Mouse (Mus musculus): ENCODE measurements at regions not wholly inside any gene's neighbourhood (a gene's known extent, or its start where the extent isn't known, plus 50 kb on each side); places are given as distances from the start of the nearest gene placed in this dataset.

DNA sequence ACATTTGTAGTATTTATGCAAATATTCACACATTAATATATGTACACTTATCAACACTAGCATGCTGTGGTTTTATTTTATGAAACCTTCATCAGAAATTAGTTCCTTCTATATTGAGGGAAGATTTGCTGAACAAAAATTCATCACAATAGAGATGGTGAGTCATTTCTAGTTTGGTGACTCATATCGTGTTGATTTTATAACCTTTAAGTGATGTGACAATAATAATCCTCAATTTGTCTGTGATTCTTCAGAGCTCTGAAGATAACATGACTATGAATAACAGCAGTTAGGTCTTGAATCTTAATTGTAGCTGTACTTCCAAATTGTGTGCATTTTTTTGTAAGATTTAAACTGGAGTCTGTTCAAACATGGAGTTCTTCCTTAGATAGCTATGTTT lies 168.3 kb upstream of the L3mbtl3 start:
- Histone ChIP-seq H3K4me2 (no peak overlapping the region), H3K36me3 (no peaks in the 10 kb centered on the region), H3K4me3 (replicated peaks) (no peak overlapping the region), H3K27me3 (no peaks in the 10 kb centered on the region), H3K9me3 (replicated peaks) (no peaks in the 10 kb centered on the region), H3K27ac (no peak overlapping the region), H3K9ac (no peak overlapping the region), H3K4me1 (no peaks in the 10 kb centered on the region)
- no peak for ATAC-seq (replicated peaks; ENCODE audit: low FRiP score)
- 84% methylated on average over 1 of the region's 1 CpGs for WGBS

DNA sequence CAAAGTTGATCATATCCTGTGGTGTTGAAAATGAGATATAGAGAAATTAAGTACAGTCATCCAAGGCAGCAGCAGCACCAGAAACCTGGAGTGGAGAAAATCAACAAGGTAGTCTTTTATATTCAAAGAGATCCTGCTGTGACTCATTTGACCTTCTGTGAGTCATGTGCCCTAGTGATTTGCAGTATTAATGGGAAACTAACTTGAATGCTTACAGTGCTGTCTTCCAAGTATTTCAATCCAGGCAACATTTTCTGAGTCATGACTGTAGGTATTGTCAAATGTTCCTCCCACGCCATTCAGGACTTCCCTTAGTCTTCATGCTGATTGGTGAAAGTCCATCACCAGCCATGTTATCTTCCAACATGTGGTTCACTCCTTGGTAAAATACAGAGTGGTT lies 169.0 kb upstream of the L3mbtl3 start:
- ATAC-seq (replicated peaks; ENCODE audit: low FRiP score): no peak
- Histone ChIP-seq H3K4me1 (no peaks in the 10 kb centered on the region), H3K9ac (no peak overlapping the region), H3K27ac (no peak overlapping the region), H3K9me3 (replicated peaks) (no peaks in the 10 kb centered on the region), H3K27me3 (no peaks in the 10 kb centered on the region), H3K4me2 (no peak overlapping the region), H3K36me3 (no peaks in the 10 kb centered on the region), H3K4me3 (replicated peaks) (no peak overlapping the region)
- 74% methylated on average over 1 of the region's 1 CpGs for WGBS

DNA sequence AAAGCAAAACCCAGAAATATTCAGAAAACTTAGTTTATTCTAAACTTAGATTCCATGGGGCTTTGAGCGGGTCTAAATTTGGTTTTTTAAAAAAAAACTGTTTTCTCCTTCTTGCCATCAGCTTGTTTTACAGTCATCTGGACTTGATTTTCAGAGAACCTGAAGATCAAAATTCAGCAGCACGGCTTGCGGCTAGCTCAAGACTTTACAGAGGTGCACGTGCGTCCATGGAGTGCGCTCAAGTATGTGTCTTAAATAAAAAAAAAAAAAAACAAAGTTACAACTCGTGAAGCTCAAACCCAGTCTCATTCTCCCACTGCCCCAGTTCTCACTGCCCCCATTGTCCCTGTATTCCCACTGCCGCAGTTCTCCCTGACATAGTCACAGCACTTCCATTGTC lies 180.5 kb upstream of the L3mbtl3 start:
- Histone ChIP-seq H3K4me2 (no peak overlapping the region), H3K27ac (no peak overlapping the region)
- 90% methylated on average over 8 of the region's 8 CpGs for WGBS

DNA sequence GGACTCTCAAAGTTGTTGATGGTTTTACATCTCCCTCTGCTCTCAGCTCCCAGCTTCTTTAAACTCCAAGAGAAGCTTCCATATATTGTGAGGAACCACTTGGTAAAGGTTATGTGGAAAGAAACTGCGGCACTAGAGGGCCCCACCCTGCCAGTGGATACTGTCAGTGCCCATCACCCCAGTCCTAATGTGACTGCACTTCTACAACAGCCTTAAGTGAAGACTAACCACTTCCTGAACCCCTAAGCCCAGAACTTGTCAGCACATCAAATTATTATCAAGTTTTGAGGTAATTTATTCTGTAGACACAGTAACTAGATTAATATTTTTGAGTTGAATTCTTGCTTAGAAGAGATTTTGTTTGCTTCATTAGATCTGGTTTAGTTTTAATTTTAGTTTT lies 182.3 kb upstream of the L3mbtl3 start:
- H3K9me3 ChIP-seq (replicated peaks): no peaks in the 10 kb centered on the region
- no peak overlapping the region for H3K9ac ChIP-seq
- ATAC-seq (replicated peaks; ENCODE audit: low FRiP score): no peak
- H3K27ac ChIP-seq: no peak overlapping the region
- H3K4me2 ChIP-seq: no peak overlapping the region
- H3K4me1 ChIP-seq: no peaks in the 10 kb centered on the region
- 54% methylated on average over 1 of the region's 1 CpGs for WGBS
- H3K36me3 ChIP-seq: no peaks in the 10 kb centered on the region
- no peak overlapping the region for H3K4me3 ChIP-seq (replicated peaks)
- H3K27me3 ChIP-seq: no peaks in the 10 kb centered on the region

More for the DNA sequence above, 180.5 kb upstream of the L3mbtl3 start:
- no peak for ATAC-seq (replicated peaks; ENCODE audit: low FRiP score)
- no peak overlapping the region for H3K9ac ChIP-seq
- H3K27me3 ChIP-seq: no peaks in the 10 kb centered on the region
- H3K4me3 ChIP-seq (replicated peaks): no peak overlapping the region
- H3K9me3 ChIP-seq (replicated peaks): no peaks in the 10 kb centered on the region
- no peaks in the 10 kb centered on the region for H3K36me3 ChIP-seq
- H3K4me1 ChIP-seq: no peaks in the 10 kb centered on the region

DNA sequence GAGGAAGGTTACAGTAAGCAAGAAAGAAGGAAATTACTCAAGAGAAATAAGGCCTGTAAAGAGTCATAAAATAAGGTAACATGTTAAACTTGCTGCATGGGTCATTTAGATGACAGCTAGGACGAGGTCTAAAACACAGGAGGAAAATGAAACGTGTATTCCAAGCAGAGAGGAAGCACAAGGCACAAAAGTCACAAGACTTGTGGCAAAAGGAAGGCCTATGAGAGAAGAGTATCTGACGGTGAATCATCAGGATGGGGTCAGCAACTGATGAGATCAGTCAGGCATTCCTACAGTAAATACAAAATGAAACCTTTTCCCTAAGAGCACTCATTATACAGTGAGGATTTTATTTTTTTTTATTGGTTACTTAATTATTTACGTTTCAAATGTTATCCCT lies 183.6 kb upstream of the L3mbtl3 start:
- H3K9me3 ChIP-seq (replicated peaks): no peaks in the 10 kb centered on the region
- H3K27me3 ChIP-seq: no peaks in the 10 kb centered on the region
- no peak overlapping the region for H3K4me2 ChIP-seq
- no peaks in the 10 kb centered on the region for H3K36me3 ChIP-seq
- H3K9ac ChIP-seq: no peak overlapping the region
- H3K4me3 ChIP-seq (replicated peaks): no peak overlapping the region
- no peaks in the 10 kb centered on the region for H3K4me1 ChIP-seq
- no peak for ATAC-seq (replicated peaks; ENCODE audit: low FRiP score)
- WGBS: 73% methylated on average over 4 of the region's 4 CpGs
- no peak overlapping the region for H3K27ac ChIP-seq

DNA sequence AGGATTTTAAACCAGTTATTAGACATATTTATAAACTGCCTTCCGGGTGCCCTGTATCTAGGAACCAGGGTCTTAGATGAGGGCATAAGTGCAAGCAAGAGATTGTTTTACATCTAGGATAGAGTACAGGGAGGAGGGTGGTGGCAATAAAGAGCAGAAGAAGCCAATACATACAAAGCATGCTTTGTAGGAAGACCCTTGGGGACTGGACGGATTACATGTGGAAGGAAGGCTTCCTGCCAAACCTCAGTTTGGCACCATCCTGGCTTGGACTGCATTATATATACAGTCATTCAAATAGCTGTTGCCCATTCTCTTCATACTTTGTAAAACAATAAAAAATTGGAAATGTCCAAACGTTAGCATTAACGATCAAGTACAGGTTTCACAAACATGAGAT lies 184.7 kb upstream of the L3mbtl3 start:
- H3K9ac ChIP-seq: no peak overlapping the region
- no peaks in the 10 kb centered on the region for H3K36me3 ChIP-seq
- no peak for ATAC-seq (replicated peaks; ENCODE audit: low FRiP score)
- no peaks in the 10 kb centered on the region for H3K27me3 ChIP-seq
- H3K4me1 ChIP-seq: no peaks in the 10 kb centered on the region
- H3K4me3 ChIP-seq (replicated peaks): no peak overlapping the region
- H3K27ac ChIP-seq: no peak overlapping the region
- H3K9me3 ChIP-seq (replicated peaks): no peaks in the 10 kb centered on the region
- H3K4me2 ChIP-seq: no peak overlapping the region
- WGBS: 75% methylated on average over 4 of the region's 4 CpGs

DNA sequence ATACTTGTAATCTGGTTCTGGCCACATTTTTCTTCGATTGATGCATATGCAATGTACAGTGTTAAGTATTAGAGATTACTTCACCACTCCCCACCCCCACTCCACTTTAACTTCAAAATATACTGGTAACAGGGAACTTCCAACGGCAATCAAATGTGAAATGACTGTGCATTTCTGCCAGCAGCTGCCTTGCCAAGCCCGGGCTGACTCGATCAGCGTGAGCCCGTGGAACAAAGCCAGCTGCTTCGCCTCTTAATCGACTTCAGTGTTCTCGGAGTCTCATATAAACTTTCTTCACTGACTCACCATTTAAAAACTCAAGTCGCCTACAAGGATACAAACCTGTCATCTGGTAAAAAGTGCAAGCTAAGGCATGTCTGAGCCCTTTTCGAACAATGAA lies 188.7 kb upstream of the L3mbtl3 start:
- H3K9me3 ChIP-seq (replicated peaks): no peaks in the 10 kb centered on the region
- H3K4me3 ChIP-seq (replicated peaks): no peak overlapping the region
- H3K9ac ChIP-seq: no peak overlapping the region
- no peak overlapping the region for H3K4me2 ChIP-seq
- no peaks in the 10 kb centered on the region for H3K36me3 ChIP-seq
- H3K27ac ChIP-seq: no peak overlapping the region
- 57% methylated on average over 11 of the region's 11 CpGs for WGBS
- no peak for ATAC-seq (replicated peaks; ENCODE audit: low FRiP score)
- H3K4me1 ChIP-seq: no peaks in the 10 kb centered on the region
- H3K27me3 ChIP-seq: no peaks in the 10 kb centered on the region

DNA sequence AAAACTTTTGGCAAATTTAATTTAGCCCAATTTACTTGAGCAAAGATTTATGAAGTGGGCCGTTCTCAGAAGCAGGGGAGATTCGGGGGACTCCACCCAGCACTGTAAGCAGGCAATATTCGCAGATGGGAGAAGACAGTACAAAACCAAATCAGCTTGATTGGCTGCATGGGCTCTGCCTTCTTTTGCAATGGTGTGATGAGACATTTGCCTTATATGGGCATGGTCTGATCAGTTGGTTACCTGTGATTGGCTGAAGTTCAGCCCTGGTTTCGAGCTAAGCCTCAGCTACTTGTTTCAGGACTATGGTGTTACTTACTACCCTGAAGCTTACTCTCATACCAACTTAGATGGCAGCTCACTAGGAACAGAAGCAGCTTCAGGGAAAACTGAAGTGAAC lies 185.6 kb upstream of the Arhgap18 start:
- no peaks in the 10 kb centered on the region for H3K4me1 ChIP-seq

DNA sequence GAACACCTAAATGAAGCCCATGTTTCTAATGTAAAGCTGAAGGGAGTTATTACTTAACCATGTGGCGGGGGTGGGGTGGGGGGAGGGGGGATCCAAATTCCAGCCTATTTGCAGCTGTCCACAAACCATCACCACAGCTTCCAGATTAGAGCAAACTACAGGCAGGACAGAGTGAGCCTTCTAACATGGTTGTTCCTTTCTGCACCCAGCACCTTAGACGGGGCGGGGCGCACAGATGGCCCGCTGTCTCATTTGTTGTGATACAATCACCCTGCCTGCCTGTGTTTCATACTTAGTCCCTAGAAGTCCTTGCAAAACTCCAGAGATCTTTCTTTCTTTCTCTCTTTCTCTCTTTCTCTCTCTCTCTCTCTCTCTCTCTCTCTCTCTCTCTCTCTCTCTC lies 182.8 kb upstream of the Arhgap18 start:
- Histone ChIP-seq H3K4me1 (no peaks in the 10 kb centered on the region), H3K36me3 (no peaks in the 10 kb centered on the region), H3K27ac (no peak overlapping the region), H3K9ac (no peak overlapping the region), H3K4me2 (no peak overlapping the region), H3K9me3 (replicated peaks) (no peaks in the 10 kb centered on the region), H3K27me3 (no peaks in the 10 kb centered on the region), H3K4me3 (replicated peaks) (no peak overlapping the region)
- 78% methylated on average over 5 of the region's 5 CpGs for WGBS
- no peak for ATAC-seq (replicated peaks; ENCODE audit: low FRiP score)

More for the DNA sequence above, 185.6 kb upstream of the Arhgap18 start:
- Histone ChIP-seq H3K27ac (no peak overlapping the region), H3K9ac (no peak overlapping the region), H3K36me3 (no peaks in the 10 kb centered on the region), H3K4me3 (replicated peaks) (no peak overlapping the region), H3K27me3 (no peaks in the 10 kb centered on the region), H3K9me3 (replicated peaks) (no peaks in the 10 kb centered on the region), H3K4me2 (no peak overlapping the region)
- ATAC-seq (replicated peaks; ENCODE audit: low FRiP score): 0 out of 2 replicates have a peak, but pooled peaks have one; percentile 36
- 62% methylated on average over 4 of the region's 4 CpGs for WGBS

DNA sequence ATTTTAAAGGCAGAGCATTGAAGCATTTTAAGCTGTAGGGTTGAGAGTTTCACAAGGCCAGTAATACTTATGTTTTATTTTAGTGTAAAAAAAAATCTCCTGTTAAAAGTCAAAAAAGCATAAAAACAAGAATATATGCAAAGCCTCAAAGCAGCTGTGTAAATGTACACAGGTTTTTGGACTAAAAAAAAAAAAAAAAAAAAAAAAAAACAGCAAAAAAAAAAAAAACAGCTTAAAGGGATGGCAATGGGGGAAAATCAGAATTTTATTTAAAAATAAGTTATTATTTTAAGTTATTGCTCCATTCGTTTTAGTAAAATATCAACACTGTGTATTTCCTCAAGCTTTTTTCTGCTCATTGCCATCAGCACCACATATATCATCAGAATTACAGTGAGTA lies 181.8 kb upstream of the Arhgap18 start:
- WGBS: 70% methylated on average over 1 of the region's 1 CpGs
- Histone ChIP-seq H3K4me1 (no peaks in the 10 kb centered on the region), H3K4me2 (no peak overlapping the region), H3K9ac (no peak overlapping the region), H3K27me3 (no peaks in the 10 kb centered on the region), H3K27ac (no peak overlapping the region), H3K4me3 (replicated peaks) (no peak overlapping the region), H3K36me3 (no peaks in the 10 kb centered on the region), H3K9me3 (replicated peaks) (no peaks in the 10 kb centered on the region)
- no peak for ATAC-seq (replicated peaks; ENCODE audit: low FRiP score)

DNA sequence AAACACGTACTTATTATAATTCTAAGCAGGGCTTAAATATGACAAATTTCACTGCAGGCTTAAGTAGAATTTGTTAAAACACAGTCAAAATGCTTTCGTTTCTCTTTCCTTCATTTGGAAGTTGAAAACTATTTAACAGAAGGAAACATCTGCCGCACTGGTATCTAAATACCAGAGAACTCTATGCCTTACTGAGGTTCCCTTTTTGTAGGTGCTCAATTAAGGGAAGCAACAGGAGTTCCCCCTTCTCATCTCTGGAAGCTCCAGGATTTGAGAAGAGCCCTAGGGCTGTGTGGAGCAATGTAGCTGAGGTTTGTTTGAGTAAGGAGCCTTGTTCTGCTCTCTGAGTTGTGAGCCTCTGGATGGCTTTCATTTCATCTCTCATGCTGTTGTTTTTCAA lies 177.1 kb upstream of the Arhgap18 start:
- Histone ChIP-seq H3K27me3 (no peaks in the 10 kb centered on the region), H3K4me1 (no peaks in the 10 kb centered on the region), H3K9me3 (replicated peaks) (no peaks in the 10 kb centered on the region), H3K36me3 (no peaks in the 10 kb centered on the region), H3K27ac (no peak overlapping the region), H3K4me3 (replicated peaks) (no peak overlapping the region), H3K4me2 (no peak overlapping the region), H3K9ac (no peak overlapping the region)
- no peak for ATAC-seq (replicated peaks; ENCODE audit: low FRiP score)
- WGBS: 77% methylated on average over 3 of the region's 3 CpGs

DNA sequence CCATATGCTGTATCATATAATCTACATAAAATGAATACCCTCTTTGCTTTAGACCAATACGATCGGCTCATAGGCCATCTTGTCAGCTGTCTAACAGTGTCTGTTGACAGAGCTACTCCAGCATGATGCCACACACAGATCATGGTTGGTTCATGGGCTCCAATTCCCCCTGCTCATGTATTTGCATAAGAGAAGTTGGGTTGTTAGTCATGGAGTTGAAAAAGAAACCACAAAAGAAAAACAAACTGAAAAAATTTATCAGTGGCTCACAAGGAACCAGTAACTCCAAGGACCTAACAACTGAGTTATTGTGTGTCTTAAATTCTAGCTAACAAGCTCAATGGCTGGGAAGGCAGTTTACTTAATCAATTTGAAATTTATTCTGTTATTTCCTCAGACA lies 176.1 kb upstream of the Arhgap18 start:
- Histone ChIP-seq H3K4me3 (replicated peaks) (no peak overlapping the region), H3K9ac (no peak overlapping the region), H3K4me1 (no peaks in the 10 kb centered on the region), H3K9me3 (replicated peaks) (no peaks in the 10 kb centered on the region), H3K36me3 (no peaks in the 10 kb centered on the region), H3K27ac (no peak overlapping the region), H3K27me3 (no peaks in the 10 kb centered on the region), H3K4me2 (no peak overlapping the region)
- no peak for ATAC-seq (replicated peaks; ENCODE audit: low FRiP score)
- WGBS: 97% methylated on average over 2 of the region's 2 CpGs

DNA sequence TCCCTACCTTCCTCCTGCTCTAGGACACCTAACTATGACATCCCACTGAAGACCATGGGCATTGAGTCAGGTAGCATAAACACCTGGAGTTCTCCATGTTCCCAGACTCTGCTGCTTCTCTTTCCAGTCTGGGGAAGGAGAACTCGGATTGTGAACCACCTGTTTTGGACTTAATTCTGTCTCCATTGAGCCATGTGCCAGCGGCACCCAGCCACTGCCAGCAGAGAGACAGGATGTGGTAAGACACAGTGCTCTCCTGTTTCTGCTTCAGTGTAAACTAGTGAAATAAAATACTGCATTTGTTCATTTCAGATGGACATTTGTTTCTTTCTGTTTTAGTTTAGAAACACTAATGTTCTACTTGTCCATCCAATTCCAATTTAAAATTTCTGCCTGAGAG lies 168.1 kb upstream of the Arhgap18 start:
- no peak overlapping the region for H3K27ac ChIP-seq
- no peak overlapping the region for H3K4me2 ChIP-seq
- no peak for ATAC-seq (replicated peaks; ENCODE audit: low FRiP score)

More for the DNA sequence above, 168.1 kb upstream of the Arhgap18 start:
- Histone ChIP-seq H3K4me3 (replicated peaks) (no peak overlapping the region), H3K9me3 (replicated peaks) (peaks cover 7% of the 10 kb centered on the region; the same call in 1 of the 2 replicates), H3K36me3 (no peaks in the 10 kb centered on the region), H3K9ac (no peak overlapping the region), H3K27me3 (no peaks in the 10 kb centered on the region), H3K4me1 (no peaks in the 10 kb centered on the region)
- WGBS: 84% methylated on average over 2 of the region's 2 CpGs
